Mouse (Mus musculus): ENCODE measurements around the gene Tctex1d2.

The Tctex1d2 gene

DNA sequence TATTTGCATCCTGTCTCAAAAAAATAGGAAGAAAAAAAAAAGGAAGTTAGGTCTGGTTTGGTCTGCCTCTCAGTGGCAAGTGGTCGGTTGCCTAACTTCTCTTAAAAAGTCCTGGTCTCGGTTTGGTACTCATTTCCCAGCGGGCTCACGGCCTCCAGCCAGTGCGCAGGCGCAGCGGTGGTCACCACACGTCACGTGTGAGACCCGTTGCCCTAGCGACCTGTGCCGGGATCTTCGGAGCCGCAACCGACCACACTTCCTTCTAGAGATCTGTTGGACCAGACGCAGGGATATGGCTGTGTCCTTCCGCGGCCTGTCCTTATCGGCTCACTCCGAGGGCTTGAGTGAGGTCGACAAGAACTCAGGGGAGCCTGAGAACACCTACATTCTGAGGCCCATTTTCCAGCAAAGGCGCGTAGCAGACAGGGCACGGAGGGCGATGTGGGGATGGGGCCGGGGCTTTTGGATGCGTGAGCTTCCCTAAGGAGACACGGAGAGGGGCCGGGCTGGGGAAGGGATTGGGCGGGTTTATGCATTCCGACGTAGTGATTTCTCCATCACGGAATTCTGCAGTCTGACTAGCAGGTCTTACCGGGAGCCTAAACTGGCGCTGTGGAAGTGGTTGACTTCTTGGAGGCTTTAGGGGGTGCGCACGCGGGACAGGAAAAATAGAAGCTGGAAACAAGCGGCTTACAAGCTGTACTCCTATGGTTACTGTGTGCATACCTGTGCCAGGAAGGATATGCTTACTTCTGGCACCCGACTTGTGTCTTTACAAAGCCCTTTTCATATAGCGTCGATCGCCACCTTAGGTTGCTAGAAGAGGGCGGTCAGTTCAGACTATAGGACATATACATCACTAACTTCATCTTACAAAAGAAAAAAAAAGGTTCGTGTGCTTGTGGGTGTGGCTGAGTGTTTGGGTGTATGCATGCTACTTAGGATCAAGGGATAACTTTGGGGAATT is at the start of gene Tctex1d2:
TSS of gene Tctex1d2 (plus strand) at position 186 of the 967 bp plus-strand sequence.
- DNase-seq, result peak; percentile 95

DNA sequence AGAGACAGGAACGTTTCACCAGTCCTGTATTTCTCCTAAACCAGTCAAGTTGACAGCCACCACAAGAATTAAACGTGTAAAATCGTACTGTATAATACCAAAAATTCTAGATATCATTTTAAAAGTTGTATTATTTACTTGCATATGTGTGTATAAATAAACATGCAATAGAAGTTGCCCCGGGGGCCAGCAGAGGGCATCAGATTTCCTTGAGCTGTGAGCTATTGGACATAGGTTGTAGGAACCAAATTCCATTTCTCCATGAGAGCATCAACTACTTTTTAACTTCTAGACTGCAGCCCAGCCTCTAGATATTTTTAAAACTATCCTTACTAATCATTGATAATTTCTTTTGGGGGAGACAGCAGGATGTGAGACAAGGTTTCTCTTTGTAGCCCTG is 48.2 kb upstream of the Tctex1d2 start:
- no peak for DNase-seq

DNA sequence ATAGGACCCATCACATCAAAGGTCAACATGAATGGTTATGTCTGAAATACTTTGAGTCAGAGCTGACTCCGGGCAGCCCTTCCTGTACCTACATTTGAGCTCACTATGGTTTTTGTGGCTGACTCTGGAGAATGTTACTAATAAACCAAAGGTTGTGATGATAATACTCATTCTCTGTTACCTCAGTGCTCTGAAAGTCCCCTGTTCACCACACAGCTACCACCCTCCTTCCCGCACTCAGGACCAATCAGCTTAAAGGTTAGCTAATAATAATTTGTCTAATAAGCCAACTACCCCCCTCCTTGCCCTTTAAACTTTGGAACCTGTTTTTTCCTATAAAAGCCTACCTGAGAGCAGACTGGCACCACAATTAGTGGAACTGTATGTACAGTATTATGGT is 39.9 kb upstream of the Tctex1d2 start:
- no peak for DNase-seq

DNA sequence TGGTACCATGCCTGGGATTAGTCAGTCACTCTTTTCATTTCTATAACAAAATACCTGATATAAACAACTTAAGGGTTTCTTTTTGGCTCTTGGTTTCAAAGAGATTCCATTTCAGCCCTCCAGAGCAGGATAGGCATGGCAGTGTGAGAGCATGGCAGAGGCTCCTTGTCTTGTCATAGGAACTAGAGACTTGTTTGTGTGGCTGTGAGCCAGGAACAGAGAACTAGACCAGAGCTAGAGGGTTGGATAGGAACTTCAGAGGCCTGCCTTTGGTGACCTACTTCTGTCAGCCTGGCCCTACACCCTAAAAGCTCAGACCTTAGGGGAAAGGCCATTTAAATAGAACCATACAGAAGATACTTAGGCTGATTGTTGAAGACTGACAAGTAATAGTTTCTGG is 36.6 kb upstream of the Tctex1d2 start:
- no peak for DNase-seq

DNA sequence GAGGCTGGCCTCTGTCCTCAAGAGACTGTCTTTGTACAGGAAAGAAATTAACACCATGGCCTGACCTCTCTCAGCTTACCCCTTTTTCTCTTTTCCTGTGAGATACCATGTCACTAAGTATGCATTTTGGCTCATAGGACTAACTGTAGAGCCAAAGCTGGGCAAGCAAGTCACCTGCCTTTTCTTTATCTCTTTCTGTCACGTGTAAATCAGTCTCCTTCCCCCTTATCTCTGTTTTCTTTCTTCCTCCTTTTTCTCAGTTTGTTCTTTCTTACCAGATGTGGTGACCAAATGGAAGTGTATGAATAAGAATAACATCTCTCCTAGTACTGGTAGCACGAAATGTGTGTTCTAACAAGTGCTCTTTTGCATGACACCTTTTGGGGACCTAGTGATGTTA is 34.6 kb upstream of the Tctex1d2 start:
- no peak for DNase-seq

DNA sequence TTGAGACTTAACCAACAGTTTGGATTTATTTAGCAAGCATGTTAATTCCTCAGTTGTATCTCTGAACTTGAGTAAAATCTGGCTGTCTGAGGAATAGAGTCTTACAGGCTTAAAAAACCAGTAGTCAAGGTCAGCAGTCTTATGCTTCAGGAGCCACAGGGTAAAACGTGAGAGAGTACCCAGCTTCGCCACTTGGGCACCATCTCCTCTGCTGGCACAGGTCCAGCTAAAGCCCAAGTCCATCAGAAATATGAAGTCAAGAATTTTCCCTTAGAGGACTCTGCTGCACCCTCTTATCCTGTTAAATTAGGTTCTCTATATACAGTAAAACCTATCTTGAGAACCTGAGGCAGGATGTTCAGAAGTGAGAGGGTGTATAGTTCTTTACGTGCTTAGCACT is 32.7 kb upstream of the Tctex1d2 start:
- DNase-seq, result no peak

DNA sequence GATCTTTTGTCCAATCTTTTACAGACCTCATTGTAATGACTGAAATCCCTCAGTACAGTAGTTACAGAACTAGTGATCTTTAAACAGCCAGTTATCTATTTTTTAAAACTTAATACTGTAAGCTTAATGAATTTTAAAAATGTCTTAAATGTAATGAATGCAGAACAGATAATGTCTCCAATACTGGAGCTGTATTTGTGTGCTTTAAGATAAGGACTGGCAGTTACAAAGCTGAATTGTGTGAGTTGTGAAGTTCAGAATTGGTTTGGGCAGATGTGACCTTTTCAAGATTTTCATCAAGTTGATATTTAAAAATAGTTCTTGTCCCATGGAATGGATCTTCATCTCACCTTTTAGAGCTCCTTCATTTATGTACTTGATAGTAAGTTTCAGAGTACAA is 30.5 kb upstream of the Tctex1d2 start:
- DNase-seq, result no peak

DNA sequence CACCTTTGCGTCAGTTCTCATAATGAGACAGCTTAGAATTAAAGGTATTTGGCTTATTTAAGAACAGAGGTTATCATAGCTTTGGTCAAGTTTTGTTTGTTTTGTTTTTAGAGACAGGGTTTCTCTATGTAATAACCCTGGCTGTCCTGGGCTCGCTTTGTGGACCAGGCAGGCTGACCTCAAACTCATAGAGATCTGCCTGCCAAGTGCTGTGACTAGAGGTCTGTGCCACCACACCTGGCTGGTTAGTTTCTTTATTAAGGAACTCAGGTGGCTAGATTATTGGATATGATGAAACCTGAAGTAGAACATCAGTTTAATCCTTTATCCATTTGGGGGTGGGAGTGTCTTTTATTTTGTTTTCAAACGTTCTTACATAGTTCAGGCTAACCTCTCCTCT is 29.7 kb upstream of the Tctex1d2 start:
- DNase-seq, result no peak

DNA sequence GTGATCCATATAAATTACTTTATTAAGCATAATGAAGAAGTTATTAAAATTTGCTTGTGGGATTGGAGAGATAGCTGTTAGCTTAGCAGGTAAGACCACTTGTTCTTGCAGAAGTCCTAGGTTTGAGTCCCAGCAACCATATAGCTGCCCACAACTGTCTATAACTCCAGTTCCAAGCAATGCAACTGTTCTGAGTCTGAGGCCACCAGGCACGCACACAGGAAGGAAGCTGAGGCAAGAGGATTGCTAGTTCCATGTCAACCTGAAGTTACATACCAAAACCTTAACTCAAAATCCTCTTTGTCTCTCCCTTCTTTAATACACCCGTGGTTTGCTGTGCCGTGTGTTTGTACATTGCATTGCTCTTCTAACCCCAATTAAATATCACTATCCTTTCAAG is 28.6 kb upstream of the Tctex1d2 start:
- DNase-seq, result no peak

DNA sequence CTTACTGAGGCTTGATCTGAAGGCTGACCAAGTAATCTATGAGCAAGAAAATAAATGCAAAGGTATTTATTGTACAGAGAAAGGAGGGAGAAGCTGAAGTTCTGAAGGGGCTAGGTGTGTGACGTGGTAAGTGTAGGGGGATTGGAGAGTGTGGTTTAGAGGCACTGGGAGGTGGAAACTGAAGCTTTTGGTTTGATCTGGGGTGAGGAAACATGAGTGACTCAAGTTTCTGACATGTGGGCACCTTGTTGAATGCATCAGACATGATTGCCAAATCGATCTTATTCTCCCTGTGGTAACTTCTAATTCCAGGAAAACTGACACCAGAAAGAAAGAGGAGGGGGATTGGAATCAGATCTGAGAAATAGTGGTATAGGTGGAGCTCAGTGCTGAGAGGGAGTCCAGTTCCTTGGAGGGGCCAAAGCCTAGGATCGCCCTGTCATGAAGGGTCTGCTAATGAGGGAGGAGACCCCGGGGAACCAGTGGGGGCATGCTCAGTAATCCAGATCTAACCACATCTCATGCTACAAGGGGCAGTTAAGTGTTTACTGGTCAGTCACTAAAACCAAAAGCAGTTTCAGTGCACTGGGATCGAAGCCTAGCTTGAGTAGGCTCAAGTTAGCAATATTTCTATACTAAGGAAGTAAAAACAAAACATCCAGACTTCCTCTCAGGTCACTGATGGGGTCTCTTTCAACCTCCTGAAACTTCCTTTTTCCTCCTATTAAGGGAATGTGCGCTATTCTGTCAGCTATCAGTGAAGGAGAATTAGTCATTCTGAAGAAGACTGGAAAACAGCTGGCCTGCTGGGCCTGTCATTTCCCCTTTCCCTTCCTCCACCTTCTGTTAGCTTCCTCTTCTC is 23.6 kb upstream of the Tctex1d2 start:
- no peak for DNase-seq

DNA sequence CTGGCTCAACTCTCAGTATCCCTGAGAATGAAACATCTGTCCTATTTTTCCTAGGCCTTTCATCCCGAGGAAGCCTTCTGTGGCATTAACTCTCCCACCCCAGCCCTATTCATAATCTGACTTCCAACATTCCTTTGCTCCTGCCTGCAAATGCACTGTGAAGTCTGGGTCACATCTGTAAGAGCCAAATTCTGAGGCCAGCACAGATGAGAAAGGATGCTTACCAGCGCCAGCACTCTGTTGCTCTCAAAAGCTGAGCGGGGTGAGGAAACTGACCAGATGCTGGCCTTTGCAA is 23.0 kb upstream of the Tctex1d2 start:
- DNase-seq, result no peak

DNA sequence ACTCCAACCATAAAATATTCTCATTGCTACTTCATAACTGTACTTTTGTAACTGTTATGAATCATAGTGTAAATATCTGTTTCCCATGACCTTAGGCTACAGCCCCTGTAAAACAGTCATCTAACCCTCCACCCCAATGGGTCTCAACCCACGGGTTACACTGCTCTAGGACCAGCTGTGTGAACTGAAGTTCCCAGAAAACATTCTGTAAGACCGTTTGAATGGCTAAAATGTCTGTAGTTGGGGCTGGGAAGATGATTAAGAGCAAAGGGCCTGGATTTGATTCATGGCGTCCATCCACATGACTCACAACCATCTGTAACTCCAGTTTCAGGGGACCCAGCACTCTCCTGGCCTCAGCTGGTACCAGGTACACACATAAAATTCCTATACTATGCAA is 21.3 kb upstream of the Tctex1d2 start:
- DNase-seq, result no peak

DNA sequence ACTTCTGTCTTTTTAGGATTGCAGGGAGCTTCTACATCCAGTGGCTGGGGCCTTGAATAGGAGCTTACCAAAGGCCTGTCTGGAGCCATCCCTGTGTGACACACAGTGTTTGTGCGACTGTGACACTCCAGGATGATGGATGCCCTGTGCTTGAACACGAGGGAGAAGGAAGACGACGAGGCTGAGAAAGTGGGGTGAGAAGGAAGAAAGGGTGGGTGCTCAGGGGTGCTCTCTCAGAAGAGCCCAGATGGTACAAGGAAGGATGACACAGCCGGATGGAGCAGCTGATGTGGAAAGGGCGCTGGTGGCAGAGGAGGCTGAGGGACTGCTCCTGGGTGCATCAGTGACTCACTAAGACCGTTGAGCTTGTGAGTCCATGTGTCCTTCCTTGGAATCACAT is 19.2 kb upstream of the Tctex1d2 start, which contains the start of gene Tm4sf19:
TSS of gene Tm4sf19 (plus strand) at position 240 of the 400 bp plus-strand sequence.
- DNase-seq, result no peak

DNA sequence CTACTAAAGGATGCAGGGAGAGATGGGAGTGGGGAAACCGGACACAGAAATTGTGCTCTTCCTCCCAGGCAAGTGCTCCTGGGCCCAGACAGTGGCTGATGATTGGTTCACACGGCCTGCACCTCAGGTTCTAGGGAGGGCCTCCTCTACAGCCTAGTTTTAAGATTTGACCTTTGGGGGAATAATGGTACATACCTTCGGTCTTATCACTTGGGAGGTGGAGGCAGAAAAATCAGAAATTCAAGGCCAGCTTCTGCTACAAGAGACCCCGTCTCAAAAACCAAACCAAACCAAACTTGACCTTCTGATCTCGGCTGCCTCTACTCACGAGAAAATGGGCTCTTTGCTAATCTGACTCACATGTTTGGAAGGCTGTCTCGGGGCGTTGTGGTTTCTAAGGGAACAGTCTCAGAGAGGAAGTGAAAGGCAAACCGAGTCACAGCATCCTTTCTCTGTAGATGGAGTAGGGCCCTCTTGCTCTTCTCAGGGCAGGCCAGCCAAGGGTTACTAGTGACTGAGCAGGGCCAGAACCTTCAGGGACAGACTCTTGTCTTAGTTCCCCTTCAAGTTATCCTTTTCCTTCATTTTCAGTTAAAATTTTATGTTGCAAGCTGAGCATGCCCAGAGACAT is 18.1 kb upstream of the Tctex1d2 start:
- no peak for DNase-seq

DNA sequence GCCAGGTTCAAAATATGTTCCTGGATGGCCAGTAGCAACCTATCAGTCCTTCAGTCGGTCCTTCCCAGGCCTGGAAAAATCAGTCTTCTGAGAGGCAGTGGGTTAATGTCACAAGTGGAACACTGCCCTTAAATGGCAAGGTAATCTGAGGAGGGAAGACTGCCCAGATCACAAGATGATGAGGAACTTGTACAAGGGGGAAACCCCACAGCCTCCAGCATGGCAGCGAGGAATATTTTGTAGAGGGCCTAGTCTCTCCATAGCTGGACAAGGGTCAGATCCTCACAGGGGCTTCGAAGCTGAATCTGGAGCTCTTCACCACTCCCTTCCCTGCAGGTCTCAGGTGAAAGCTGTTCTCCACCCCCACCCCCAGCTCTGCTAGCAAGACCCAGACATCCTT is 16.7 kb upstream of the Tctex1d2 start:
- no peak for DNase-seq

DNA sequence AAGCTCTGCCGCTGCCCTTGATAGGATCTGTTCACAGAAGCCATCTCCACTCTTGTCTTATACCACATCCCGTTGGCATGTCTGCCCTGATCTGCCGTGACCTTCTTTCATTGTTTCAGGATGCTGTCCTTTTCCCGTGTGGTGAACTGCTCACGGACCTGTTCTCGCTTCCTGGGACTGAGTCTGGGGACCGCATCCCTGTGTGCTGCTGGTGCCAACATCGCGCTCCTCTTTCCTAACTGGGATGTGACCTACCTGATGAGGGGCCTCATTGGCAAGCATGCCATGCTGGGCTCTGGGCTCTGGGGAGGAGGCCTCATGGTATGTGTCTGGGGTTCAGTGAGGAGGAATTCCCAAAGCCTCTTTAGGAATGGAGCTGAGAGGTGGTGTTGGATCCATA is 13.8 kb upstream of the Tctex1d2 start:
- DNase-seq, result no peak

DNA sequence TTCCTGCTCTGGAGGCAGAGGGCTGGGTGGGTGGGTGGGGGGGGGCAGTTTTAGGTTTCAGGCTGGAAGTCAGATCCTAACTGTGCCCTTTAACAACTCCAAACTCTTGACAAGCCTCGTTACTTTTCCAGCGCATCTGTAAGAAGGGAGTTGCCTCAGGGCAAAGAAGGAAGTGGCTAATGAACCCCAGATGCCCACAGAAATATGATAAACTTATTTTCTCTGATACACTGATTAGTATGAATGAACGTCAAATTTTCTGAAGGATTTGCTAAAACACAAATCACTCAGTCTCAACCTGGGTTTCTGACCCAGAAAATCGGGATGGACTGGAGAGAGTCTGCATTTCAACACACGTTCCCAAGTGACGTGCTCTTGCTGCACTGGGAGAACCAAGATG is 12.8 kb upstream of the Tctex1d2 start:
- no peak for DNase-seq

DNA sequence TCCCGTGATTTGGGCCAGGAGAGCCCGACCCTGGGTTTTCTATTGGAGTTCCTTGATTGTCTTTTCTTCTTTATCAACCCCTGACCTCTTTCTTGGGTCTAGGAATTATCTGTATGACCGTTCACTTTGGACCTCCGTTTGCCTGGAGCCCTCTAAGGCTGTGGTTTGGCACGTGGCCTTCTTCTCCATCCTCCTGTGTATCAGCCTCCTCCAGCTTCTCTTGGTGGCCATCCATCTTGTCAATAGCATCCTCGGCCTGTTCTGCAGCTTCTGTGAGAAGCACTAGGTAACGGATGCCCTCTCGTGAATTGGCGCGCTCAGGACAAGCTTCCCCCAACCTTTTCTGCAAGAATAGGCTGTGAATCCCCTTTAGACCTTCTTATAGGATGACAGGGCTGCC is 11.8 kb upstream of the Tctex1d2 start:
- DNase-seq, result no peak

DNA sequence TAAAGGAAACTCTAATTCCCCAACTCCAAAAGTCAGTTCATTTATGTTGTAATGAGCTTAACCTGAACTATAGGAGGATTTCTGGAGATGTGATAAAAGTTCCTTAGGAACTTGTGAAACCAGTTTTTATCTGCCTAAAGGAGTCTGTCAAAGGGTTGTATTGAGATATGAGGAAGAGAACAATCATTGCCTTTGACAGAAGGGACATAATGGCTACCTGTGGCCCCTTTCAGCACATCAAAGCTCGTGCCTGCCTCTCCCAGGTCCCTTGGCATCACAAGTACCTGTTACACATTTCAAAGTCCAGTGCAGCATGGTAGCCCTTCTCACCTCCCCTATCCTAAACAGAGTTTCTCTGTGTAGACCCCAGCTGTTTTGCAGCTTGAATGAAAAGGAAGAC is 2.0 kb upstream of the Tctex1d2 start:
- DNase-seq, result no peak

DNA sequence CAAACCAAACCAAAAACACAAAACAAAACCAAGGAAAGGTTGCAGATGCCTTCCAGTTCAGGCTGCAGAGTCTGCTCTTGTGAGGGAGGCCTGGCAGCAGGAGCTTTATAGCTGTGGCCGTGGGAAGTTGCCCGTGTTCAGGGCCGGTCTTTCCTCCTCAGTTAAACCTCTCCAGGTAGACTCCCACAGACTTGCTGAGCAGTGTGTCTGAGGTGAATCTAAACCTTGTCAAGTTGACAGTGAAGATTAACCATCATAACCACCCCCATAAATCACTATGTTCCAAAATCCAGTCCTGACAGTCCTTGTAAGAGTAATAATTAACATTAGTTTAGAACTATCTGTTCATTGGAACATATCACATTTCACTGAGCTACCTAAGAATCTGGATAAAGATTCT is 8.0 kb downstream of the Tctex1d2 start:
- no peak for DNase-seq

DNA sequence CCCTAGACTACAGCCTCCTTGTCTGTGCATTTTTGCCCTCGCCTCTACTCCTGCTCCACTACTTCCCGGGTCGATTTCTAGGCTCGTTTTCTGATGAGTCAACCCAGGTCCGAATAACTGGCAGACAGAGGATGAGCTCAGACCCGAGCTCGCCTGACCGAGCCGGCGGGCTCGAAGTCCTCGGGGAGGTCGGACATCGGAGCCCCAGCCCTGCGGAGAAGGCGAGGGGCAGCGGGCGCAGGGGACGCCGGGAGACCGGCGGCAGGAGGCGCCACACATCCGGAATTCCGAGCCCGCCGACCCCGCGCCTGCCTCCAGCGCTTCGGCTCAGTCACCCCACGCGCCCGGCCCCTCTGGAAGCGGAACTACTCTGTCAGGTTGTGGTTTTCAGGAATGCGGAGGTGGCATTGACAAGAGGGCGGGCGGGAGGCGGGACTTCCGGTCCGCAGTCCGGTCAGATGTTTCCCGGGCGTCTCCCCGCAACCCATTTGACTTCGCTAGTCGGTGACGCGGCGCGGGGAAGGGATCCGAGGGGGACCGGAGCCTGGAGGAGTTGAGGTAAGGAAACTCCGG is 11.1 kb downstream of the Tctex1d2 start, which contains the start of gene Pcyt1a:
TSS of gene Pcyt1a (plus strand) at position 448 of the 573 bp plus-strand sequence.
- DNase-seq, result peak; percentile 89

DNA sequence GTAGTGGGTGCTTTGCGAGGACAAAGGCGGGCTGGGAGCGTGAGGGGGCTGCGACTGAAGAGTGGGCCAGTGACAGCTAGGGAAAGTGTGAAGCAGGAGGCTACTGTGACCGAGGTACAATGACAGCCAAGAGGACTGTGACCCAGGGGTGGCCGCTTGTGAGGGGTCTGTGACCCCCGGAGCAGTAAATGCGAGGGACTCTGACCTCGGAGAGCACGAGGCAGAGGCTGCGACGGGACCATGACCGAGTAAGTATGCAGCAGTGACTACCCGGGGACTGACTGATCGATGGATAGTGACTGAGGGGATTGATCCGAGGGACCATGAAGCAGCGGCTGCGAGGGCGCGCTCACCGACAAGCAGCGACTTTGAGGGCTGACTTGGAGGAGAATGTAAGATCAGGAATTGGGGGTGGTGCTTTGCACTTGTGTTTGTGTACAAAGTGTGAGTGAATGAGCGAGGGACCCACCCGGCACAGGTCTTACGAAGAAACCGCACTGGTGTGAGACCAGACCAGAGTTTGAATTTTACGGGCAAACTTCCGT is 11.6 kb downstream of the Tctex1d2 start:
- DNase-seq, result no peak

DNA sequence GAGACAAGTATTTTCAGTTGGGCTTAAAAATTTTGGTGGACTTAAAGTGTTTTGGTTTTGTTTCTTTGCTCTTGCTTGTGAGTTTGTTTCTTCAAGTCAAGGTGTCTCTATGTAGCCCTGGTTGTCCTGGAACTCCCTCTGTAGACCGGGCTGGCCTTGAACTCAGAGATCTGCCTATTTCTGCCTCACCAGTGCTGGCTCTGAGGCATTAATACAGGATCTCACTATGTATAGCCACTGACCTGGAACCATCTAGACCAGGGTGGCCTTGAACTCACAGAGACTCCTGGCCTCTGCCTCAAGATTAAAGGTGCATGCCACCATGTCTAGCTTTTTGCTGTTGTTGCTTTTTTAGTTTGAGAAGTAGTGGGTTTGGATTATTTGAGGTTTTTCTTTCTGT is 12.4 kb downstream of the Tctex1d2 start:
- DNase-seq, result no peak

All from cerebellum, adult 11-12 months (tissue).